Mouse (Mus musculus): ENCODE measurements around the gene Gpatch8.

DNA sequence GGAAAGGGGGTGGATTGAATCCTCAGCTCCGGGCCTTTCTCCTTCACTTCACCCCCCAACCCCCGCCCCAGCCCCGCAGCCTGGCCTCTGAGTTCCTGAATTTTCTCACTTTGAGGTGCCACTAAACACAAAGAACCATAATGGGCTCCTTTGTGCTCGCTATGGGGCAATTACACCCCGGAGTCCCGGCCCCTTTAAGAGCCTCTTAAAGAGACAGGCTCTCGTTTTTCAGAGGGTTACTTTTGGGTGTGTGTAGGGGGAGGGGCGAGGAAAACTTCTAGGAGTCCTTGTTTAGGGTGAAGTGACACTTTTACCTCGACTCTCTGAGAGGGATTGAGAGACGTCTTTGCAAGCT is 47.3 kb upstream of the Gpatch8 start:
- TF ChIP-seq CTCF (conservative IDR thresholded peaks at IDR 0.05; ENCODE audit: insufficient read depth, insufficient read length, low read depth, low read length) (no peak), POLR2A (IDR thresholded peaks at IDR 0.05; ENCODE audit: low read depth, low read length) (no peak)

Measured in kidney, adult 2 months (tissue).